Mouse (Mus musculus): Measurements from ENCODE around the gene Col18a1.

Gene Col18a1

DNA sequence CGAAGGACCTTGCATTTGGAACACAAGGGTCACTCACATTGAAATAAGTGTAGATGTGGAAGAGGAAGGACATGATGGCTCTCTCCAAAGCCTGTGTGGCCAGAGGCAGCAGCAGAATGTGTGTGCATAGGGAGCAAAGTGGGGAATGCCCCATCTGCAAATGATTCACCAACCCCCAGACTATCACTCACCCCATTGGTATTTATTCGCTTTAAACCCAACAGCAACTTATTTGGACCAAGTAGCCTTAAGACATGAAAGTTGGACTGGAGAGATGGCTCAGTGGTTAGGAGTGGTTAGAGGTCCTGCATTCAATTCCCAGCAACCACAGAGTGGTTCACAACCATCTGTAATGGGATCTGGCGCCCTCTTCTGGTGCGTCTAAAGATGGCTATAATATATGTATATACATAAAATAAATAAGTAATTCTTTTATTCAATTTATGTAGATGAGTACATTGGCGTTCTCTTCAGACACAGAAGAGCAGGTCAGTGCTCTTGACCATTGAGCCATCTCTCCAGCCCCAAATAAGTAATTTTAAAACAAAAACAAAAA, 31.0 kb downstream of the Col18a1 start:
- in situ Hi-C loops (cut with MseI, MboI): no loop called here

DNA sequence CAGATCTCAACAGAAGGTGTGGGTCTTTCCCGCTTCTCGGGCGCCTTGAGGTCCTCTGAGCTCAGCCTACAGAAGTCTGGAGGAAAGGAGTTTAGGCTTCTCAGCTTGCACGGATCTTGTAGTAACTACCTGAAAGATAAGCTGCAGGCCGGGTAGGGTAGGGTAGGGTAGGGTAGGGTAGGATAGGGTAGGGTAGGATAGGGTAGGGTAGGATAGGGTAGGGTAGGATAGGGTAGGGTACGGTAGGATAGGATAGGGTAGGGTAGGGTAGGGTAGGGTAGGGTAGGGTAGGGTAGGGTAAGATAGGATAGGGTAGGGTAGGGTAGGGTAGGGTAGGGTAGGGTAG, 31.6 kb downstream of the Col18a1 start:
- in situ Hi-C loops (cut with MseI, MboI): loop anchor here in 1 of 2 experiments (5.0 kb wide), 1 partner anchor 118 kb away; no protein-coding TSS in a partner anchor

DNA sequence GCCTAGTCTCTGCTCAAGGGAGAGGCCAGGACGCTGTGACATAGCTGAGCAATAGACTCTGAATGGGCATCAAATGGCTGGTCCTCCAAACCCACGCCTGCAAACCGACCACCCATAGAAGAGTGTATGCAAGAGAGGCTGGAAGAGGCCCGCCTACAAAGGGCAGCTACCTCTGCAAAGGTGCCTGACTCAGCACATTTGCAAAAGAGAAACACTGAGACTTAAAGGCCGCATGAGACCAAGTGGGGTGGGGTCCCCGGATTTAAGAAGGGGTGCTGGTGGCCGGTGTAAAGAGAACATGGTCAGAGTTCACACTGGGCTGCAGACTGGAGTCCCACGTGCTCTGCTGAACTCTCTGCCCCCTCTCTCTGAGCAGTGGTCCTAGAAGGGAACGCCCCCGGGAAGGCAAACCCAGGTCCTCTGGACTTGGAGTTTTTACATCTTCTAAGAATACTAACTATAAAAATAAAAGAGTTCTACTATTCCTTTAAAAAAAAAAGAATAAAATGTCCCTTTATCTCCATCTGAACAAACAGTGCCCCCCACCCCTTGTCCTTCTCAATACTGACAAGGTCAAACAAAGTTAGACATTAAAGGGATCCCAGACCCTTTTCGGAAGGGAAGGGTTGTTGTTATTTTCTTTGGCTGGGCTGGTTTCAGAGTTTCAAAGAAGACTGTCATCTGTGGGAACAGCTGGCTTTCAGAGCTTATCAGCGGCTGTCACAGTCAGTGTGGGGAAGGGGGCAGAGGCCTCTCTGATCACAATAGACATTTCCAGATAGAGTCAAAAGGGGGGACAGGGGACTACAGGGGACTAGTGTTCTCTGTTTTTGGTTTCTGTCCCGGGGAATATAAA, 32.2 kb downstream of the Col18a1 start:
- in situ Hi-C loops (cut with MseI, MboI): loop anchor here in 1 of 2 experiments (5.0 kb wide), 1 partner anchor 118 kb away; no protein-coding TSS in a partner anchor

DNA sequence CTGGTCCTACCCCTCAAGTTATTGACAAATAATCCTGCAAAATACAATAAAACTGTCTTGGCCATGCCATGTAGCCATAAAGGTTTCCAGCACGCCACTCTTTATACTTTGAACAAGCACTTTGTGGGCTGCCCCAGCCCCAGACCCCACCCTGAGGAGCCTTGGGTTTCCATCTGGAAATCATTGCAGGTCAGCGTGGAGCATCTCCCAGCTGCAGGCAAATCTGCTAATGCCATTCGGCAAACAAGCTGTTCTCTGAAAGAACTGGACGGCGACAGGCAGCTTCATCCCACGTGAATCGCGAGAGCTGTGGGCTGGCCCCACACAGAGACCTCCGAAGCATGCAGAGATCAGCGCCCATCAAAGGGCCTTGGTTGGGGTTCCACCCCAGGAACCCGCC, 34.2 kb downstream of the Col18a1 start:
- in situ Hi-C loops (cut with MseI, MboI): loop anchor here in 1 of 2 experiments (5.0 kb wide), 1 partner anchor 120 kb away; no protein-coding TSS in a partner anchor

DNA sequence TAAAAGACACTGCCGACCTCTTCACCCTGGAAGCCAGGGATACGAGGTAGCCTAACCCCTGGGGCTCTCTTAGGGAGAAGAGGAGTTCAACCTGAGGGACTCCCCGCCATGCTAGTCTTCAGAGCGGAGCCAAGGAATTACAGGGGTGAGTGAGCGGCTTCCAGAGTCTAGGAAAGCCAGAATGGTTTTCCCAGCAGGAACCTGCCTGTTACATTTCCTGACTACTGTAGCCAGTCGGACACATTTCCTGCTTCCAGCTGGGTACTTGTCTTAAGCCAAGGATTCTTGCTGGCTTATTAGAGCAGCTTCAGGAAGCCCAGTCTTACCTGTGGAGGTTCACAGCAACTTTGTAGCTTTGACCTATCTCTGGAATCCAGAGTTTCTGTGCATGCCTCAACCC, 34.8 kb downstream of the Col18a1 start:
- in situ Hi-C loops (cut with MseI, MboI): loop anchor here in 1 of 2 experiments (5.0 kb wide), 1 partner anchor 121 kb away; no protein-coding TSS in a partner anchor

DNA sequence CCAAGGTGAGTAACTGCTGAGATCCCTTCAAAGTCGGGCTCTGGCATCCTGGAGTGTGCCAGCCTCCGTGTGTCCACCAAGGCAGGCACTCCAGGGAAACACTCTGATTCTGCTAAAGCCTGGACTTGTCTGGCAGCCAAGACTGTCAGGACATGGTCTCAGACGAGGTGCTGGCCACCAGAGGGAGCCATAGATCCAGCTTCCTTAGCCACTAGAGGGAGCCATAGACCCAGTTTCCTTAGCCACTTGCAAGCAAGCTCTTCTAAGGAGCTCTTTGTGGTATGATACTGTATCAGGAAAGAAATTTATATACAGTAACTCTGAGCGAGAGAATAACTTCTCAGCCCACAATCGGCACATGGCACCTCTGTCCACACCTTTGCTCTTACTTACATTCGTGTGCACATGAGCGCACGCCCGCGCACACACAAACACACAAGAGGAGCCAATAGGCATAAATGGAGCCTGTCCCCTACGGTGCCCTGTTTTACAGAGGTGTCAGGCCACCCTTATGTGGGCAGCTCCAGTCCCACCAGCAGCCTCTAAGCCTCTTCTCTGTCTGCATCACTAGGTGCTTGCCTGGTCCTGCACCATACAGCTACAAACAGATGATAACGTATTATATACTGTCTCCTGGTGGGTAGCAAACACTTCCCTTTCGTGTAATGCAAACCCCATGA, 35.6 kb downstream of the Col18a1 start:
- in situ Hi-C loops (cut with MseI, MboI): loop anchor here in 1 of 2 experiments (5.0 kb wide), 1 partner anchor 122 kb away; no protein-coding TSS in a partner anchor

DNA sequence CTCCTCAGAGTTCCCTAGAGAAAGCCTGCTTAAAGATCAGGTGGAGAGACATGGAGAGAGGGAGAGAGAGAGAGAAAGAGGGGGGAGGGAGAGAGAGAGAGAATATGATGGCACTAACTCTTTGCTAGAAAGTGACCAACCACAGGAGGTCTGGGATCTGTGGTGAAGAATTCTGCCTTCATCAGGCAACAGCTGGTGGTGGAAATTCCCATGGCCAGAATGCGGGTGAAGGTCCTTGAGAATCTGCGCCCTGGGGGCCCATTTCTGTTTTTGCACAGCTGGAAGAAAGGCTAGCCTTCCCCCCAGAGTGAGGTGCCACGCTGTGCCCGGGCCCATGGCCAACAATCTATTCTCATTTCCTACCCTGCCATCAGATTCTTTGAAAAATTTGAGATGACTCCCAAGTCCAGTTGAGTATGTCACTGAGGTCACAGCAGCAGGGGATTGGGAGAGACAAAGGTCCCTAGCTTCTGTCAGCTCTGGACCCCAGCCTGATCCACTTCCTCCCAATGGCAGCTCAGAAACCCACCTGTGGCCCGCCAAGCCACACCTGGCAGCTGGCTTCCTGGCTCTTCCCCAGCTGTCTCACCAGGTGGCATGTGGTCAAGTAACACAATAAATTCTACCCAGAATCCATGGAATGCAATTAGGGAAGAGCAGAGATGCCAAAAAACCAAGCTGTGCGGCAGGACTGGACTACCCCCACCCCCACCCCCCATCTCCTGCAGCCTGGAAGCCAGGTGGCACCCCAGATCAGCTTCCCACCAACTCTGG, 36.5 kb downstream of the Col18a1 start:
- in situ Hi-C loops (cut with MseI, MboI): loop anchor here (5.0 kb wide), 1 partner anchor 122 kb away; no protein-coding TSS in a partner anchor

DNA sequence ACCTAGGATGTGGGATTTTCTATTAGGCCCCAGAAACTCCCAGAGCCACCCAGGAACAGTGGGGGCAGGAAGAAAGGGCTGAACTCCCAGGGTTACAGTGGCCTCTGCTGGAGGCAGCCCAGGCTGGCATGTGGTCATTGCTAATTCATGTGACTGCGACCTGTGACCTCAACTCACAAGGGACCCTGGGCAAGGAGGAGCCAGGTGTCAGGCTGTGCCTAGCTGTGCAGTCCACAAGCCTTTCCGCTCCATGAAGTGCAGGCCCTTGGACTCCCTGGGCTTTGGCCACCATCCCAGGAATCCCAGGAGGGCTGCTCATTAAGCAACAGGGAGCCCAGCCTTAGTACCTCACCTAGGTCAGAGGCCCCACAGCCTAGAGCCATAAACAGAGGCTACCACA, 38.4 kb downstream of the Col18a1 start:
- in situ Hi-C loops (cut with MseI, MboI): loop anchor here in 1 of 2 experiments (5.0 kb wide), 1 partner anchor 124 kb away; no protein-coding TSS in a partner anchor

DNA sequence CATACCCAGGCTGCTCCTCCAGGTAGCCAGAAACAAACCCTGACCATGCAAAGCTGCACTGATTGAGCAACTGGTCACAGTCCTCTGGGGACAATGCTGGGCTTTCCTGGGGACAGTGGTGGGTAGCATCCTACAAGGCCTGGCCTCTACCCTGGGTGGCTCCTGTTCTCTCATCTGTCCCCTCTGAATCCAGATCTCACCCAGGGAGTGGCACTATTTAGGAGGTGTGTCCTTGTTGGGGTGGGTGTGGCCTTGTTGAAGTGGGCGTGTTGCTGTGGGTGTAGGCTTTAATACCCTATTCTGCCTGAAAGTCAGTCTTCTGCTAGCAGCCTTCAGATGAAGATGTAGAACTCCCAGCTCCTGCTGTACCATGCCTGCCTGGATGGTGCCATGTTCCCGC, 39.8 kb downstream of the Col18a1 start:
- in situ Hi-C loops (cut with MseI, MboI): loop anchor here in 1 of 2 experiments (5.0 kb wide), 1 partner anchor 126 kb away; no protein-coding TSS in a partner anchor

DNA sequence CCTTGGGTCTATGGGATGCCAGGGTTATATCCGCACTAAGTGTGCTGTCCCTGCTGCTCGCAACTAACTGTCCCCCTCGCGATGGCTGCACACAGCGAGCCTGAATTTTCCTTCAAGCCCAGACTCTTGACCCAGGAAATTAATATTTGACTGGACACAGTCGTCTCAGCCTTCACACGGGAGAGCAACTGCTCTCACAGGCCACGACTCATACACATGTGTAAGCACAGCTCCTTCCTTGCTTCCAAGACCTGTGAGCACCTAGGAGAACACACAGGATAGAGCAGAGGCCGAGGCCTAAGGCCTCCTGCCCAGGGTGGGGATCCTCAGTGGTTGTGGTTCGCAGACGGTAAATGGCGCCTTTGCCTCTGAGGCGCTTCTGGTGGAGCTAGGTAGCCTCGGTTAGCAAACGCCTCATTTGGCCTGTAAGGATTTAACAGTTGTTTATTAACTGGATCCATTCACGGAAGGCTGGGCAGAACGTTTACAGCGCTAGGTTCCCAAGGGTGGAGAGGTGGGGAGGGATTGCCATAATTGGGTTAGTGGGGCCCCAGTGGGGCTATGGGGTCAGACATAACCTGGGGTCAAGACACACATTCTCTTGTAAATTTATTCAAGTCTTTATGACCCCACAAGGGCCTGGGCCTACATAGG, 41.1 kb downstream of the Col18a1 start:
- in situ Hi-C loops (cut with MseI, MboI): loop anchor here in 1 of 2 experiments (5.0 kb wide), 1 partner anchor 127 kb away; no protein-coding TSS in a partner anchor

DNA sequence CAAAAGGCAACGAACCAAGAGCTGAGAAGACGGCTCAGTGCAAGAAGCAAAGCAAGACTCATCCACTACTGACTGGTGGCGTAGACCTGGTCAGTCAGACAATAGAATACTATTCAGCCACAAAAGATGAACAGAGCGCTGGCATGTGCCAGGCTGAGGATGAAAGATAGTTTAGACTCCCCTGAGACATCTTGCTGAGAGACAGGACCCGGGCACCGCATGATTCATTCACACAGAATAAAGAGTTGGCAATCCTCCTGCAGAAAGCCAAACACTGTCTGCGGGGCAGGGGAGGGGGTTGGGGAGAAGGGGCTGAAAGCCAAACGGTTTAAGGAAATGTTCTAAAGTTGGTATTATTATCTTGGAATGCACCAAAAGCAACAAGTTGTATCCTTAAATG, 42.4 kb downstream of the Col18a1 start:
- in situ Hi-C loops (cut with MseI, MboI): no loop called here

DNA sequence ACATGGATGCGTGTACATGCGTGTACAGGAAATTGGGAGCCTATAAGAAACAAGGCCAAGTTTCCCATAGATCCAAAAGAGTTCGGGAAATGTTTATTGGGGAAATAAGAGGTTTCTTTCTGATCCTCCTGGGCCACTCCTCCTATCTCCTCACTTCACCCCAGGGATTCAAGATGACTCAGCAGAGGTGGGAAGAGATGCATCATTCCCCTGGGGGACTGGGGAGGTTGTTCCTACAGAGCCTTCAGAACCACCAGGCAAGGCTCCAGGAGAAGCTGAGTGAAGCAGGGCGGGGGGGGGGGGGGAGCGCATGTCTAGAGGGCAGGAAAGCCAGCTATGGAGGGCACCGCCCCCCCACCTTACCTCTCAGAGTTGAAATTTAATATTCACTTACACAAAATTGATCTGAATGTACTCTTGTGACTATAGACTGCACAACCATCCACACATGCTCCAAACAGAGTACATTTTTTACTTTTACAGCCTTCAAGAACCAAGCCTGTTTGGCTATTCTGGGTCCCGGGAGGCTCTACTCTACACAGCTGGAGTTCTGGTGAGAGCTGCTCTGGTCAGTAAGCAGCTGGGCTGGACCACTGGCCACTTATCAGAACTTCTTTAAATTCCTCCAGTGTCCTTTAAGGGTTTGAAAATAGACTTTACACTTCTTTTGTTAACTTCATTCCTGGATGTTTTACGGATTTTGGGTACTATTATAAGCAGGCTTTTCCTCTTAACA, 44.9 kb downstream of the Col18a1 start:
- in situ Hi-C loops (cut with MseI, MboI): no loop called here

DNA sequence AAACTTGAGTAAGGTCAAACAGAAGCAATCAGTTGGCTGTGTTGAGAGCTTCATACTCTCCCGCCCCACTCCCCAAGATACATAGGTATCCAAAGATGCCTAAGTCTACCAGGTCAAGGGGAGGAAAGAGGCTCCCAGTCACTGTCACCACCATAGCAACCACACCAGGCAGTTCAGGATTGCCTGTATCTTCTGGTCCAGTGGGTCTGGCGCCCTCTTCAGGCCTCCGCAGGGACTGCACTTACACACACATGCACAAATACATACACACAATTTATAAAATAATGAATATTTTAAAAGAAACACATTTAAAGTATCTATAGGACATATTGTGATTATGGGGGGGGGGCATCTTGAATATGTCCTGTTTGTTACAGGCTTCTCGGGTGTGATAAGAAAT, 45.8 kb downstream of the Col18a1 start:
- in situ Hi-C loops (cut with MseI, MboI): no loop called here

DNA sequence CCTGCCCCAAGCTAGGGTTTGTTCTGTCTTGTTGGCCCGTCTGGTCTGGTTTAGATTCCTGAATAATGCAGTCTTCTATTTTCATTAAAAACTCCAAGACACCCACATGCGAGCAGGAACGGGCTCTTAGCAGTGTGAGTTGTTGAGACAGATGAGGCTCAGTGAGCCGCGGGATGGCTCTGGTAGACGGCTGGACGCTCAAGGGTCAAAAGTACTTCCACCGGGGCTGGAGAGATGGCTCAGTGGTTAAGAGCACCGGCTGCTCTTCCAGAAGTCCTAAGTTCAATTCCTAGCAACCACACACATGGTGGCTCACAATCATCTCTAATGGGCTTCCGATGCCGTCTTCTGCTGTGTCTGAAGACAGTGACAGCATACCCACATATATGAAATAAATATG, 46.9 kb downstream of the Col18a1 start:
- in situ Hi-C loops (cut with MseI, MboI): no loop called here

DNA sequence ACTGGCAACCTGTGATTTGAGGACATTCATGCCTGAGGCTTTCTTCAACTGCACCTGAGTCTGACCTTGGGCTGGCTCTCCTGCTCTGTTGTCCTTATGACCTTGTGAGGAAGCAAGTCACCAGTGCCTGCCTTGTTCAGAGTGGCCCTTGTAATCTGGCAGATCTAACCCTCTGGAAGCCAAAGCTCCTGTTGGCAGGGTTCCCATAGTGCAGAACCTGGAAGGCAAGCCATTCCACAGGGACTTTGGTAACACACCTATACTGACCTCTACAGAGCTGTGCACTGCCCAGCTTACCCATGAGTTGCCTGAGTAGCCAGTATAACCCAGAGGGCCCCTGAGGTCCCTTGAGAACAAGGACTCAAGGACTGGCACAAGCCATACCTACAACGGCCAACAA, 48.0 kb downstream of the Col18a1 start:
- in situ Hi-C loops (cut with MseI, MboI): no loop called here

DNA sequence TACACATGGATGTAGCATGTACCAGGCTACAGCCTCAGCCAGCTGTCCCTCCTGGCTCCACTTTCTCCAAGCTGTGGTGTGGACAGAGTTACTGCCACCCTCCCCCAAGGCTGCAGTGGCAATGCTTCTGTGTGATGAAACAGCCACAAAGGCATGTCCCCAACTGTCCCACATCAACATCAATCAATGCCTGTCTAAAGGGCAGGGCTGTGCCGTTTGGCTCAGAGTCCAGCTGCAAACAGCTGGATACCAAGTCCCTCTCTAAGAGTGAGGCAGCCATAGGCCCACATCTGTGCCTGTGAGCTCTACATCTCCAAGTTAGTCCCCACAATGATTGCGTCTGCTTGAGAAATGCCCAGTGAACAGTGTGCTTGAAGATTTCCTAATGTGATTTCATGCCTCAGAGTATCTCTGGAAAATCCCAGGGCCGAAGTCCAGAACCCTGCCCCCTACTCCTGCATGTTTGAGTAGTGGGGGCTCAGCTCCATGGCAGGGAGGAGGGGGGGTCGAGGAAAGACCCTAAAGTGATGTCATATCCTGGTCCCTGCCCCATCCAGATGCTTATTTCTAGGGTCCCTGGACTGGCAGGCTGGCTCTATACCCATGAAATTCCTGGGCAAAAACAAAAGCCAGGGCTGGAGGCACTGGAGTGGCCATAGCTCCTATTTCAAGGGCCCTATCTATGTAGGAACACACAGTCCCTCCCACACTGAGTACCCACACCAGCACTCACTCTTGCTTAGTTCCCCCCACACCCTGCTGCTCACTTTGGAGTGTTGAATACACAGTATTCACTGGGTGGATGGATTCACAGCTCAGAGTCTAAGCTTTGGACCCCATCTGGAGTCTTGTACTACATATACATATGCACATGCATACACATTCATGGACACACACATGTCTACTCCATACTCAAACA, 49.6 kb downstream of the Col18a1 start:
- in situ Hi-C loops (cut with MseI, MboI): no loop called here

DNA sequence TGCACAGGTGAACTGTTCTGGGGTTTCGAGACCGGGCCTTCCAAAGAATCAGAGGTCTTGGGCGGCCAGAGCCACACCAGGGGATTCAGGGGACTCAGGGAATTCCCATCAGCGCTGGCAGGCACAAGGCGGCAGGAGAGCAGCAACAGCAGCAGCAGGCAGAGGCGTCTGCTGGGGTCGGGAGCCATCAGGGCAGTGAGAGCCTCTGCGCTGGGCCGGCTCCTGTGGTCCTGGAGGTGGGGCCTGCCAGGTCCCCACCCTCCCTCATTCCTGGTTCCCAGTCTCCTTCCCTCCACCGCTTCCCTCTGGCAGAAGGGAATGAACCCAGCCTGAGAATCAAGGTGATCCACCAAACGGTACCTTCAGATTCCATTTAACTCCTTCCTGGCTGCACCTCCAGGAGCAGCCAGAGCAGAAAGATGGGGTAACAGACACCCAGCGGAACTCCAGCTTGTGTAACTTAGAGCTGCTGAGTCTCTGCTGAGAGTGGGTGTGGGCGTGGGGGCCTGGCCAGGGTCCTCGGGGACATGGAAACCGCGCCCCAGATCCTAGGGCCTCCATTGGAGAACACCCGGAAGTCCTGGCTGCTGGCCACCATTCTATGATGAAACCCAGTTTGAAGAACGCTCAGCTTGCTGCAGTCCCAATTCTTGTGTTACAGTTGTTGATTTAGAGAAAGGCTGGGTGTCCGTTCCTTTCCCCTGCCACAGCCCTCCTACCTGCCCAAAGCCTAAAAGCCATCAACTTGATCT, 52.7 kb downstream of the Col18a1 start:
- in situ Hi-C loops (cut with MseI, MboI): no loop called here

DNA sequence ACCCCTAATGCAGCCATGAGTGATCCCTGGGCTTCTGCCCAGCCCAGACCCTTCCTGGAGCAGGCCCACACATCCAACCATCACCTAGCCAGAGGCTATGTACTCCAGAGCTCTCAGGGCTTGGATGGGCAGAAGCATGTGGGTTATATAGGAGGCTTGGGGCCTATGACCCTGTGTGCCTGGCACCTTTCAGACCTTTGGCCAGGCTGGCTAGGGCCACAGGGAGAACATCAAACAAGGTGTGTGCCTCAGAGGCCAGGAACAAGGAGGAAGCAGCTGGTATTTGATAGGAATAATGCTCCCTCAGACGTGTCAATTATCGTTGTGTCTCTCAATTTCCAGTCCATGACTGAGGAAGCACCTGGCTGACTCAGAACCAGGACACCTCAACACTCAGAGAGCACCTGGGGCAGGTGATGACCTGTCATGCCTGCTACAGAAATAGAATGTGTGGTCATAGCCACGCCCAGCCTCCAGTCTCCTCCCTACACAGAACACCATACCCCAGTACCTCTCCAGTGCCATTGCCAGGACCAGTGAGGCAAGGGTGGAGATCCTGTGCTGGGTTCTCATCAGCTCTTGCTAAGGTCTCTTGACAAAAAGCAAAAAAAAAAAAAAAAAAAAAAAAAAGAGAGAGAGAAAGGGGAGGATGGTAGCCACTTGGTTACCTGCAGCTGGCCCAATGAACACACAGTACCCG, 54.6 kb downstream of the Col18a1 start:
- in situ Hi-C loops (cut with MseI, MboI): no loop called here

Measured in mouse trophoblast stem cell (cell line).